Mouse (Mus musculus) hindbrain, embryonic 16.5 days (tissue): ENCODE results near the gene Slc22a18. TPM values are rescaled to one million over a fixed set of nuclear protein-coding genes. Genes with fewer than 3 reads are reported as not detected.

ENCODE experiments used
- ATAC-seq: fragments of 200-750 bp; cut with Nextera tagmentation; 2 replicates; pipeline ENCODE4 v1.8.0; 2017; ENCODE audit warnings: moderate TSS enrichment, moderate library complexity
- H3K27ac ChIP-seq: fragments of 300-500 bp; sonication (generic); 2 replicates; pipeline ENCODE4 v1.5.1; 2014; ENCODE audit warnings: low read depth, mild to moderate bottlenecking, control low read depth, low read length, moderate library complexity
- H3K27me3 ChIP-seq: fragments of 300-500 bp; sonication (generic); replicated peaks from 2 replicates; pipeline ENCODE4 v1.6.1; 2014; ENCODE audit warnings: low read length; ENCODE audit not compliant: control insufficient read depth, insufficient read depth
- H3K36me3 ChIP-seq: fragments of 300-500 bp; sonication (generic); 2 replicates; pipeline ENCODE4 v1.6.1; 2014; ENCODE audit warnings: mild to moderate bottlenecking, low read length, moderate library complexity, mixed read lengths; ENCODE audit not compliant: control insufficient read depth, insufficient read depth
- H3K4me1 ChIP-seq: fragments of 300-500 bp; sonication (generic); 2 replicates; pipeline ENCODE4 v1.6.1; 2014; ENCODE audit warnings: low read depth, low read length; ENCODE audit not compliant: control insufficient read depth, insufficient read depth
- H3K4me2 ChIP-seq: fragments of 300-500 bp; sonication (generic); 2 replicates; pipeline ENCODE4 v1.6.1; 2014; ENCODE audit warnings: mild to moderate bottlenecking, low read length, control low read depth, moderate library complexity
- H3K4me3 ChIP-seq: fragments of 300-500 bp; sonication (generic); 2 replicates; pipeline ENCODE4 v1.5.1; 2014; ENCODE audit warnings: mild to moderate bottlenecking, low read length, control low read depth, moderate library complexity
- H3K9ac ChIP-seq: fragments of 300-500 bp; sonication (generic); 2 replicates; pipeline ENCODE4 v1.6.1; 2014; ENCODE audit warnings: low read depth, mild to moderate bottlenecking, control low read depth, low read length, moderate library complexity
- H3K9me3 ChIP-seq: fragments of 300-500 bp; sonication (generic); 2 replicates; pipeline ENCODE4 v1.6.1; 2014; ENCODE audit warnings: mild to moderate bottlenecking, low read length, moderate library complexity; ENCODE audit not compliant: control insufficient read depth
- WGBS: fragments of 180-500 bp; shearing (Covaris S2); extraction: QIAGEN DNeasy Blood & Tissue Kit; methylation state at CpG from one replicate; pipeline ENCODE4 v1.1.7; 2014; 5-methylcytosine and 5-hydroxymethylcytosine counted together
- polyA plus RNA-seq: library from polyadenylated mRNA; unstranded; fragments of >200 nt; fragmentation: Nextera tagmentation; extraction: Ambion mirVana; gene quantifications from 2 replicates; pipeline ENCODE4 v1.2.1, GENCODE M21; 2015

Slc22a18 gene
- polyA plus RNA-seq, 1 experiment from 2014 or later = 0.79 TPM

DNA sequence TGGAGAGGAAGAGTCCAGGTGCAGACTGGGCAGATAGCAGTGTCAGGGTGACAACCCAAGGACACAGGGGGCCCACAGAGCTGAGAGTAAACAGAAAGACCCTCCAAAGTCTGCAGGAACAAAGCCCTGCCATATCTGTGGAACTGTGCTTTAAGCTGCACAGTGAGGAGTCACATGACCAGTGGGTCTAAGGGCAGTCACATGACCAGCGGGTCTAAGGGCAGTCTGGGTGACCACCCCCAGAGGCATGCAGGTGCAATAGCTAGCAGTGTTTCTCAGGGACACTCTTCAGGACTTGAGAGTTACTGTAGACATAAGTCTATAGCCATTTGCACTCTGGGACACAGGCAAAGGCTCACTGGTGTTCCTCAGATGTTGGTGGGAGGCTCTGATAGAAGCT is 36.0 kb downstream of the Slc22a18 start:
- Histone ChIP-seq H3K36me3 (peaks cover 15% of the 10 kb centered on the region), H3K9me3 (no peaks in the 10 kb centered on the region), H3K4me2 (no peak overlapping the region), H3K27ac (no peak overlapping the region), H3K4me1 (no peaks in the 10 kb centered on the region), H3K27me3 (peaks cover 6% of the 10 kb centered on the region), H3K4me3 (no peak overlapping the region), H3K9ac (no peak overlapping the region)
- no peak for ATAC-seq
- WGBS = 82% methylated on average over 1 of the region's 1 CpGs

DNA sequence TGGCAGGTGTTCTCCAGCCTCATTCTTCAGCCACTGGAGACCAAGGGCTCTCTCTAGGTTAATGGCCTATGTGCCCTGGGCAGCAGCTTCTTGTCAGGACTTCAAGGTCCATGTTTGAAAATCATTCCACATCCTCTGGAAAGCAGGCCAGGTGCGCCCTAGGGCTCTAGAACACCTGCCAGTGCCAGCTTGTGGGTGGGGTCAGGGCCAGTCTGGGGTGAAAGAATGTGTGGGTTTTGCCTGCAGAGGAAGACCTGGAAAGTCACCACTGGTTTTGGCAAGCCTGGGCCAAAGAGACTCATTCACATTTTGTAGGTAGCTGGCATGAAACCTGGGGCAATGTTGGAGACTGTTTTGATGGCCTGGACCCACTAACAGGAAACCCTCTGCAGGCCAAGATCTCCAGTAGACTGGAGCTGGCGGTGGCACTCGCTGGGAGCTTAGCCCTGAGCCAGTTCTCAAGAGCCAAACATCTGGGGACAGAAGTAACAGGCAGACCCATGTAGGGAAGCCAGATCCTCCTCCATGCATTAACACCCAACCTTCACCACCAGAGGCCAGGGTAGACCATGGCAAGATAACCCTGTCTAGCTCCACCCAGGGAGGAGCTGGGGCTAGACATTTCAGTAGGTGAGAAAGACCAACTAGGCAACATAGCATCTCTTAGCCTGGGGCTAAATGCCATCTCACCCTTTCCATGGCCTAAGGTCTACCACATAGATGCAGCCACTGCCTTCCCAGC is 37.2 kb downstream of the Slc22a18 start:
- Histone ChIP-seq H3K9me3 (no peaks in the 10 kb centered on the region), H3K4me2 (no peak overlapping the region), H3K4me1 (no peaks in the 10 kb centered on the region), H3K27me3 (no peaks in the 10 kb centered on the region), H3K27ac (no peak overlapping the region), H3K9ac (no peak overlapping the region; the same call in 1 of the 2 replicates), H3K36me3 (peaks cover 26% of the 10 kb centered on the region), H3K4me3 (no peak overlapping the region)
- ATAC-seq = no peak
- WGBS = 91% methylated on average over 3 of the region's 3 CpGs

DNA sequence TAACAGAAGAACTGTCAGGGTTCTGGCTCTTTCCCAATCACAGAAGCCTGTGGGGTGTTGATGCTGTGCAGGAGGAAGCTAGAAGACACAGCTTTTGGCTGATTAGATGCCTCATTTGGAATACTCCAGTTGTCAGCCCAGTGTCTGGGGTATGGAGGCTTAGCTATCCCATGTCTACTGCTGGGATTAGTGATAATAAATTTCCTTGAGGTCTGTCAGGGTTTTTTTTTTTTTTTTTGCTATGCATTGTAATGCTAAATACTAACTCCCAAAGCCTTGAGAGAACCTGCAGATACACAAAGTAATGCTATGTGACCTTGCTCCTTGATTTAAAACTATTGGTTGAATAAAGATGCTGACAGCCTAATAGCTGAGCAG is 37.8 kb downstream of the Slc22a18 start:
- H3K4me2 ChIP-seq = no peak overlapping the region

DNA sequence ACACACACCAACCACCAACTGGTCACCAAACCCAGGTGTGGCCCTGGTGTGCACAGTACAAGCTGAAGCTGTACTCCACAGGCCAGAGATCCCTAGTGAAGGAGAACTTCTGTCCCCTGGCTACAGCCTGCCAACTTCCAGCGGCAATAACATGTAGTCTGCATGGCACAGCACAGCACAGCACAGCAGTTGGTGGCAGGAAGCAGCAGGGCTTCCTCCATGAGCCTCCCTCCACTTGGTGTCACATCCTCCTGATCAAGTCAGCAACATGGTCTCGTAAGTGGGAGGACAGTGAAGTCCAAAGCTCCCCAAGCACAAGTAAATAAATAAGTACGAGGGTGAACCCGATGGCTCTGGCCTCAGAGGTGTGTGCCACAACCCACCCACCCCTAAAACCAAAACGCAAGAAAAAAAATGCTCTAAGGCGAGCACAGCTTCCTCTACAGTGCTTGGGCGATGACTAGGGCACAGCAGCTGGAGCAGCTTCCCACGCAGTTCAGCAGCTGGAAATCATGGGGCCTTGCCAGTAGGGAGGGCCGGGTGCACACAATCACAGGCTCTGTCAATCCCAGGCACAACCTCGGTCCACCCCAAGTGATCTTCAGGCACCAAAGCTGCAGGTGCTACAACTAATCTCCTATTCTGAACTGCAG is 40.4 kb downstream of the Slc22a18 start:
- no peaks in the 10 kb centered on the region for H3K4me1 ChIP-seq
- no peaks in the 10 kb centered on the region for H3K27me3 ChIP-seq
- H3K9ac ChIP-seq = no peak overlapping the region
- no peak for ATAC-seq
- peaks cover 47% of the 10 kb centered on the region for H3K36me3 ChIP-seq
- no peaks in the 10 kb centered on the region for H3K9me3 ChIP-seq
- H3K27ac ChIP-seq = no peak overlapping the region
- H3K4me2 ChIP-seq = no peak overlapping the region
- no peak overlapping the region for H3K4me3 ChIP-seq
- WGBS = 87% methylated on average over 10 of the region's 10 CpGs

More for the DNA sequence above, 37.8 kb downstream of the Slc22a18 start:
- Histone ChIP-seq H3K27ac (no peak overlapping the region), H3K9ac (no peak overlapping the region), H3K4me3 (no peak overlapping the region), H3K27me3 (no peaks in the 10 kb centered on the region), H3K36me3 (peaks cover 27% of the 10 kb centered on the region), H3K4me1 (no peaks in the 10 kb centered on the region), H3K9me3 (no peaks in the 10 kb centered on the region)
- ATAC-seq = no peak

DNA sequence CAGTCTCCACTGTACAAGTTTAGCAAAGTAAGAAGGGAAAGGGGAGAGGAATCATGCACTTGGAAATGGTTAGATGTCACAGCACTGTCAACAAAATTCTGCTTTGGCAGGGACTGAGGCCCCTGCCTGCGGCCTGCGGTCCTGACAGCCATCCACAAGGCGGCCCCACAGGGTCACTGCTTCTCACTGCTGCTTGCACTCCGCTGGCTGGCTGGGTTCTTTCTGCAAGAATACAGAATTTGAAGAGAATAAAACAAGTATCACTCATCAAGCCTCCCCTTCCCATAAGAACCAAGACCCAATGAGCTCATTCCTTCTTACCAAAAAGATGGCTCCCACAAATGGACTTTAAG is 40.9 kb downstream of the Slc22a18 start:
- Histone ChIP-seq H3K9ac (no peak overlapping the region), H3K4me1 (no peaks in the 10 kb centered on the region), H3K36me3 (peaks cover 51% of the 10 kb centered on the region), H3K9me3 (no peaks in the 10 kb centered on the region), H3K27me3 (no peaks in the 10 kb centered on the region), H3K4me3 (no peak overlapping the region), H3K27ac (no peak overlapping the region), H3K4me2 (no peak overlapping the region)
- ATAC-seq = no peak
- WGBS = 96% methylated on average over 4 of the region's 4 CpGs

DNA sequence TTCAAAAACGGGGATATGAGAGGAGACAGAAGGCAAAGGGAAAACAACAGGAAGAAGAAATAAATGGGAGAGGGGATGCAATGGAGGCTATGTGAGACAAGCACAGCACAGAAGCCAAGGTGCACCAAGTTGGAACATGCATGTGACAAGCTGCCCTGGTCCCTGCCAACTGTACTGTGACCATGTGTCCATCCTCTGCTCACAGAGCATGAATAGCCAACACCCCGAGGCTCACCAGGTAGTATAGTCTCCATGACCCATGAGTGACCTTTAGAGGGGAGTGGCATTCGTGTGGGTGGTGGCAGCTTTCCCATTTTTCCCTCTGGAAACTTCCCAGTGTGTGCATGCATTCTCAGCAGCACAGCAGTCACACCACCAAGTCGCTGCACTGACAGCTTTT is 45.8 kb downstream of the Slc22a18 start:
- H3K9ac ChIP-seq = no peak overlapping the region
- H3K36me3 ChIP-seq = peaks cover 69% of the 10 kb centered on the region
- H3K27ac ChIP-seq = no peak overlapping the region
- H3K4me1 ChIP-seq = no peaks in the 10 kb centered on the region
- H3K27me3 ChIP-seq = no peaks in the 10 kb centered on the region
- 83% methylated on average over 4 of the region's 4 CpGs for WGBS
- no peak overlapping the region for H3K4me2 ChIP-seq
- no peaks in the 10 kb centered on the region for H3K9me3 ChIP-seq
- ATAC-seq = no peak
- H3K4me3 ChIP-seq = no peak overlapping the region

DNA sequence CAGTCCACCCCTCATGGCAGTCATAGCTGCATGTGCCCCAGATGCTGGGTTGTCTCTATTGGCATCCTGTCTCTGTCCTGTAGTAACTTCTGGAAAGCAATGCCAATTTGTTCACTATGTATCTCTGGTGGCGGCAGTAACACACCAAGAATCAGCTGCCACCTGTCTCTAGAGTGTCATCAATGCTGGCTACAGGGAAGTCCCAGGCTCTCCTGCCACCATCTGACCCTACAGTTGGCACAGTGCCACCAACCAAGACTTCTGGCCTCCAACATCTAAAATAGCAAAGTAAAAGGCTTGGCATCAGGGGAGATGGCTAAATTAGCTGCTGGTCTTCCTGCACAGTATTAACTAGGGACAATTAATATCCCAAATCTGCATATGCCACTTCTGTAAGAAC is 58.9 kb downstream of the Slc22a18 start:
- no peak for ATAC-seq
- no peak overlapping the region for H3K4me2 ChIP-seq

DNA sequence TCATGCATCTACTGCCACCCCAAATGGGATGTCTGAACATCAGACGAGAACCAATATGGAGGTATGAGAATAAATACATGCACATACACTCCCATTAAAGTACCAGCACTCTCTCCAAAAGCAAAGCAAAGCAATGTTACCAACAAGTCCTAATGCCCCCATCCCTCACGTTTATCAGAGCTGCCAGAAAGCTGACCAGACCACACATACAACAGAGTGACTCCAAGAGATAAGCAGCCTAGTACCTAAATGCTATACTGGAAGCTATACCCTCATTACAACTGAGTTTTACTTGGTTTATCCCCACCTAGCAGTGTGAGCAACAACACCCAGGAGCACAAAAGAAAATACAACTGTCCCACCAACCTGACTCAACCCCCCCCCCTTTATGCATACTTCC is 59.7 kb downstream of the Slc22a18 start:
- no peaks in the 10 kb centered on the region for H3K27me3 ChIP-seq
- no peak overlapping the region for H3K27ac ChIP-seq
- no peak overlapping the region for H3K4me3 ChIP-seq
- H3K4me2 ChIP-seq = no peak overlapping the region
- ATAC-seq = no peak
- no peaks in the 10 kb centered on the region for H3K9me3 ChIP-seq
- peaks cover 55% of the 10 kb centered on the region for H3K36me3 ChIP-seq
- no peak overlapping the region for H3K9ac ChIP-seq
- H3K4me1 ChIP-seq = no peaks in the 10 kb centered on the region
- 88% methylated on average over 2 of the region's 2 CpGs for WGBS

More for the DNA sequence above, 58.9 kb downstream of the Slc22a18 start:
- Histone ChIP-seq H3K27me3 (no peaks in the 10 kb centered on the region), H3K9me3 (no peaks in the 10 kb centered on the region), H3K9ac (no peak overlapping the region), H3K27ac (no peak overlapping the region), H3K4me3 (no peak overlapping the region), H3K4me1 (no peaks in the 10 kb centered on the region), H3K36me3 (peaks cover 57% of the 10 kb centered on the region)
- WGBS = 68% methylated on average over 1 of the region's 1 CpGs

DNA sequence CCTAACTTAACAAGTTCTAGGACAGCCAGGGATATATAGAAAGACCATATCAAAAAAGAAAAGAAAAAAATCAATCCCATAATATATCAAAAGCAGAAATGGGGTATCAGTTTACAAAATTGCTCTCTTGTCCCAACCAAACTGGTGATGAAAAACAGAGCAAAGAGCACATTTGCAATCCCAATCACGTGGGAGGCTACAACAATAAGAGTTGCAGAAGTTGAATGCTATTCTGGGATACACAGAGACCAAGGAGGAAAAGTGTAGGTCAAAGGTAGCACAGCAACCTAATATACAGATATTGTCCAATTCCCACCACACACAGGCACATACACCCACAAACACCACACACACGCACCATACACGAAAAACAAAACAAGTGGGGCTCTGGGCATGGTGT is 62.7 kb downstream of the Slc22a18 start:
- Histone ChIP-seq H3K4me1 (no peaks in the 10 kb centered on the region), H3K27ac (no peak overlapping the region), H3K9me3 (no peaks in the 10 kb centered on the region), H3K27me3 (no peaks in the 10 kb centered on the region), H3K9ac (no peak overlapping the region), H3K4me3 (no peak overlapping the region), H3K4me2 (no peak overlapping the region), H3K36me3 (peaks cover 41% of the 10 kb centered on the region)
- 95% methylated on average over 3 of the region's 3 CpGs for WGBS
- no peak for ATAC-seq
